17 mouse cellular contexts compared by ENCODE assay signal in genomic region chr13:46986208-46986607, GRCm38 (mm10). TPM values are rescaled to one million over a fixed set of nuclear protein-coding genes. Genes with fewer than 3 reads are reported as not detected.
DNase-seq lines count a peak whose midpoint lies in the region; ATAC-seq and TF ChIP-seq lines count a peak whose summit lies in the region.
"Had no signal": no experiment of that assay in that cellular context is flagged by ENCODE, and none has a peak within 500 bp of the region (broad histone marks: within the 10 kb centered on the region; RNA-seq: fewer than 3 reads in every experiment).

No protein-coding gene starts in this region.

- no peak for ATAC-seq in heart, embryonic 11.5 days (replicated peaks; ENCODE audit: insufficient number of reproducible peaks, low FRiP score, low TSS enrichment)
- no peak for ATAC-seq in heart, embryonic 13.5 days (ENCODE audit: extremely low read depth, insufficient number of reproducible peaks, low FRiP score, low TSS enrichment)
- ATAC-seq: inflammation-experienced regulatory T-cells, adult 6 months had no signal

- no peak overlapping the region for H3K4me3 ChIP-seq in heart, embryonic 11.5 days (ENCODE audit: low read depth, low read length)
- no peak overlapping the region for H3K4me3 ChIP-seq in heart, embryonic 13.5 days
- peak overlapping the region; percentile 65 for H3K4me3 ChIP-seq in lung, adult 2 months (replicated peaks; ENCODE audit: extremely low read depth, low read depth, low read length)
- H3K4me3 ChIP-seq: embryonic facial prominence, embryonic 15.5 days; hindbrain, embryonic 12.5 days; left cerebral cortex, adult 2 months; limb, embryonic 13.5 days; liver, embryonic 15.5 days had no signal

- peak overlapping the region; percentile 17; the same call in 1 of the 2 replicates for H3K4me2 ChIP-seq in heart, embryonic 11.5 days
- peak overlapping the region; percentile 46 for H3K4me2 ChIP-seq in heart, embryonic 13.5 days
- H3K4me2 ChIP-seq: embryonic facial prominence, embryonic 15.5 days; hindbrain, embryonic 12.5 days; limb, embryonic 13.5 days; liver, embryonic 15.5 days had no signal

- H3K27ac ChIP-seq in heart, embryonic 11.5 days (ENCODE audit: low read depth, low read length): no peak overlapping the region
- no peak overlapping the region for H3K27ac ChIP-seq in heart, embryonic 13.5 days (replicated peaks)
- H3K27ac ChIP-seq: embryonic facial prominence, embryonic 15.5 days; hindbrain, embryonic 12.5 days; left cerebral cortex, adult 2 months; limb, embryonic 13.5 days; liver, embryonic 15.5 days had no signal

- H3K4me1 ChIP-seq in heart, embryonic 11.5 days (ENCODE audit: control insufficient read depth, insufficient read depth, low read length): peaks cover 6% of the 10 kb centered on the region; the same call in 1 of the 2 replicates
- peaks cover 25% of the 10 kb centered on the region for H3K4me1 ChIP-seq in heart, embryonic 13.5 days
- H3K4me1 ChIP-seq in lung, adult 2 months (ENCODE audit: control insufficient read depth, insufficient read depth, low read length): peaks cover 13% of the 10 kb centered on the region
- H3K4me1 ChIP-seq: embryonic facial prominence, embryonic 15.5 days; hindbrain, embryonic 12.5 days; limb, embryonic 13.5 days; liver, embryonic 15.5 days had no signal

- no peaks in the 10 kb centered on the region for H3K36me3 ChIP-seq in heart, embryonic 11.5 days (ENCODE audit: control insufficient read depth, insufficient read depth, low read length)
- H3K36me3 ChIP-seq in heart, embryonic 13.5 days: no peaks in the 10 kb centered on the region
- H3K36me3 ChIP-seq: embryonic facial prominence, embryonic 15.5 days; hindbrain, embryonic 12.5 days; limb, embryonic 13.5 days; liver, embryonic 15.5 days had no signal

- H3K9ac ChIP-seq in heart, embryonic 11.5 days (ENCODE audit: low read depth, low read length): no peak overlapping the region
- H3K9ac ChIP-seq in heart, embryonic 13.5 days: no peak overlapping the region
- H3K9ac ChIP-seq: embryonic facial prominence, embryonic 15.5 days; hindbrain, embryonic 12.5 days; limb, embryonic 13.5 days; liver, embryonic 15.5 days had no signal

- TF ChIP-seq POLR2A in lung, adult 2 months (IDR thresholded peaks at IDR 0.05; ENCODE audit: borderline replicate concordance, extremely low read depth, low read depth, low read length): no peak

- no peaks in the 10 kb centered on the region for H3K27me3 ChIP-seq in heart, embryonic 11.5 days (ENCODE audit: control insufficient read depth, insufficient read depth, low read length)
- H3K27me3 ChIP-seq in heart, embryonic 13.5 days (replicated peaks): no peaks in the 10 kb centered on the region
- H3K27me3 ChIP-seq: hindbrain, embryonic 12.5 days; limb, embryonic 13.5 days; liver, embryonic 15.5 days had no signal

- TF ChIP-seq CTCF in lung, adult 2 months (IDR thresholded peaks at IDR 0.05; ENCODE audit: insufficient read depth, low read length): no peak

- no peaks in the 10 kb centered on the region for H3K9me3 ChIP-seq in heart, embryonic 11.5 days (replicated peaks; ENCODE audit: control insufficient read depth, low read length)
- no peaks in the 10 kb centered on the region for H3K9me3 ChIP-seq in heart, embryonic 13.5 days
- H3K9me3 ChIP-seq: embryonic facial prominence, embryonic 15.5 days; hindbrain, embryonic 12.5 days; limb, embryonic 13.5 days; liver, embryonic 15.5 days had no signal

- 34% methylated on average over 6 of the region's 6 CpGs for WGBS in heart, embryonic 11.5 days (ENCODE audit: insufficient replicate concordance)
- 33% methylated on average over 6 of the region's 6 CpGs for WGBS in heart, embryonic 13.5 days
- 40% methylated on average over 6 of the region's 6 CpGs for WGBS in lung, adult 2 months

- peak; percentile 41 for DNase-seq in lung, adult 2 months
- peak; percentile 68 for DNase-seq in lung, postnatal 36 days
- no peak for DNase-seq in layer of hippocampus, adult 11-12 months (ENCODE audit: low spot score)
- no peak for DNase-seq in adrenal gland, postnatal 25 days
- DNase-seq in testis, postnatal 14 days (ENCODE audit: low spot score): no peak
- DNase-seq: cerebellum, postnatal 10 days; embryo, embryonic 11 days; gastrocnemius, postnatal 25 days; thymus, adult 2 months had no signal

RNA-seq across cellular contexts. Expression of gene Nhlrc1, which starts 28.4 kb away (rescaled TPM):
- polyA plus RNA-seq in heart, embryonic 11.5 days (2014; fragmentation: Nextera tagmentation; extraction: Ambion mirVana): 2.7 and 2.8 TPM in 2 replicates
- 3.8 and 4.1 TPM in 2 replicates for polyA plus RNA-seq in heart, embryonic 13.5 days (2015; fragmentation: Nextera tagmentation; extraction: Ambion mirVana)
- polyA plus RNA-seq in lung, adult 2 months (2012; rRNA removed): 4.4 and 5.8 TPM in 2 replicates
- 5.8 and 6.0 TPM in 2 replicates for total RNA-seq in adrenal gland, postnatal 25 days (2021)

RNA-seq across cellular contexts. Expression of gene Kif13a, which starts 56.5 kb away (rescaled TPM):
- polyA plus RNA-seq in heart, embryonic 11.5 days (2014; fragmentation: Nextera tagmentation; extraction: Ambion mirVana): 39.8 and 42.6 TPM in 2 replicates
- polyA plus RNA-seq in heart, embryonic 13.5 days (2015; fragmentation: Nextera tagmentation; extraction: Ambion mirVana): 22.9 and 32.9 TPM in 2 replicates
- polyA plus RNA-seq in lung, adult 2 months (2012; rRNA removed): 39.9 and 52.3 TPM in 2 replicates
- 27.4 and 41.8 TPM in 2 replicates for total RNA-seq in adrenal gland, postnatal 25 days (2021)

RNA-seq across cellular contexts. Expression of gene Kdm1b, which starts 57.1 kb away (rescaled TPM):
- polyA plus RNA-seq in heart, embryonic 11.5 days (2014; fragmentation: Nextera tagmentation; extraction: Ambion mirVana): 6.5 and 7.5 TPM in 2 replicates
- polyA plus RNA-seq in heart, embryonic 13.5 days (2015; fragmentation: Nextera tagmentation; extraction: Ambion mirVana): 6.6 and 7.0 TPM in 2 replicates
- 7.7 and 9.7 TPM in 2 replicates for polyA plus RNA-seq in lung, adult 2 months (2012; rRNA removed)
- total RNA-seq in adrenal gland, postnatal 25 days (2021): 7.5 and 11.7 TPM in 2 replicates

RNA-seq across cellular contexts. Expression of gene Tpmt, which starts 58.3 kb away (rescaled TPM):
- polyA plus RNA-seq in heart, embryonic 11.5 days (2014; fragmentation: Nextera tagmentation; extraction: Ambion mirVana): 16.7 and 17.4 TPM in 2 replicates
- polyA plus RNA-seq in heart, embryonic 13.5 days (2015; fragmentation: Nextera tagmentation; extraction: Ambion mirVana): 11.9 and 13.1 TPM in 2 replicates
- 1.0 and 2.3 TPM in 2 replicates for polyA plus RNA-seq in lung, adult 2 months (2012; rRNA removed)
- 9.2 and 10.8 TPM in 2 replicates for total RNA-seq in adrenal gland, postnatal 25 days (2021)

Comparison
In these comparisons a context has a peak if more than half of its experiments do, and no peak if none do; other contexts are left out.
1. DNase-seq: peak in lung, adult 2 months (single experiment) and lung, postnatal 36 days (single experiment); none in layer of hippocampus, adult 11-12 months (single experiment), adrenal gland, postnatal 25 days (single experiment) and testis, postnatal 14 days (single experiment).